Mouse (Mus musculus): ENCODE results near the gene Poc1b. TPM values are rescaled to one million over a fixed set of nuclear protein-coding genes. Genes with fewer than 3 reads are reported as not detected.

Gene Poc1b
- total and polyA plus RNA-seq, 2 experiments from 2014 or later = 8.9 to 11.0 TPM

- Histone ChIP-seq H3K4me2 (ENCODE audit: low read depth, low read length, poor library complexity, severe bottlenecking) (no peak overlapping the region), H3K4me3 (ENCODE audit: low read depth, low read length) (no peak overlapping the region), H3K36me3 (ENCODE audit: insufficient read depth, low read length) (no peaks in the 10 kb centered on the region), H3K4me1 (ENCODE audit: insufficient read depth, low read length) (no peaks in the 10 kb centered on the region), H3K9ac (replicated peaks; ENCODE audit: low read length, poor library complexity, severe bottlenecking) (no peak overlapping the region), H3K27me3 (ENCODE audit: insufficient read depth, low read length) (no peaks in the 10 kb centered on the region), H3K27ac (ENCODE audit: low read depth, low read length) (no peak overlapping the region), H3K9me3 (ENCODE audit: low read length) (no peaks in the 10 kb centered on the region)
- no peak for TF ChIP-seq CTCF (IDR thresholded peaks at IDR 0.05)
- WGBS = 63% methylated on average over 5 of the region's 5 CpGs
- DNase-seq (ENCODE audit: low spot score) = peak; percentile 54
- ATAC-seq (ENCODE audit: low FRiP score) = no peak
These were observed 29.5 kb downstream of the Poc1b start for GRCm38 (mm10) chr10:99136337-99136736.

DNA sequence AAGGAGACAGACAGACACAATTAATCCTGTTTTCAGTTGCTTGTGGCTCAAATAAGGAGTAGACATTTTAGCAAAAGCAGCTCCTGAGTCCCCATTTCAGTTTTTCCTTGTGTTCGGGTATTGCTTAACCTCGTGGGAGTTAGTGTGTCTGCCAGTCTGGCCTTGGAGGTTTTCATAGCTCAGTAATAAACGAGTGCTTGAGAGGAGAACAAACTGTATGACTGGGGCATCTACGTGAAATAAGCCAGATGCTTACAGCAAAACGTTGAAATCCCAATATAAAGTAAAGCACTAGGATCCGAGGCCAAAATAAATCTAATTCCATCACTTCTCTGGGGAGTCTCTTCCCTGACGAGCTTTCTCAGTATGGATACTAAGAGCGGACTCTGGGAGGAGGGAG lies 38.8 kb downstream of the Poc1b start:
- H3K9me3 ChIP-seq (ENCODE audit: low read length) = no peaks in the 10 kb centered on the region
- H3K27ac ChIP-seq (ENCODE audit: low read depth, low read length) = no peak overlapping the region
- no peak overlapping the region for H3K9ac ChIP-seq (replicated peaks; ENCODE audit: low read length, poor library complexity, severe bottlenecking)
- whole genome bisulfite sequencing = 89% methylated on average over 8 of the region's 8 CpGs
- H3K27me3 ChIP-seq (ENCODE audit: insufficient read depth, low read length) = no peaks in the 10 kb centered on the region
- H3K4me1 ChIP-seq (ENCODE audit: insufficient read depth, low read length) = no peaks in the 10 kb centered on the region
- no peak for TF ChIP-seq CTCF (IDR thresholded peaks at IDR 0.05)
- no peak overlapping the region for H3K4me2 ChIP-seq (ENCODE audit: low read depth, low read length, poor library complexity, severe bottlenecking)
- H3K4me3 ChIP-seq (ENCODE audit: low read depth, low read length) = no peak overlapping the region
- ATAC-seq (ENCODE audit: low FRiP score) (no peak), DNase-seq (ENCODE audit: low spot score) (no peak)
- H3K36me3 ChIP-seq (ENCODE audit: insufficient read depth, low read length) = no peaks in the 10 kb centered on the region

DNA sequence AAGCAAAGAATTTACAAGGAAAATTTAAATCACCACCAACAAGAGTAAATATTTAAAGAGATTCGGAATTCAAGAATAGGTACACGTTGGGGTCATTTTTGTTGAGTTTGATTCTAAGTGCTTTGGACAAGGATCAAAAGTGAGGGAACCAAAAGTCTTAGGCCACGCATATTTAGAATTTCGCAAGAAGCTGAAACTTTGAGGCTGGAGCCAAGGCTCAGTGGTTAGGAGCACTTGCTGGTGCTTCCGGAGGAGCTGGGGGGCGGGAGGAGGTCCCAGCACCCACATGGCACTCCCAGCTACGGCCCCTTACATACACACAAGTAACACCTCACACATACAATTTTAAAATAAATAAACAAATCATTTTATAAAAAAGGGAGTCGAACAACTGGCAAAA lies 39.8 kb downstream of the Poc1b start:
- Histone ChIP-seq H3K4me3 (ENCODE audit: low read depth, low read length) (no peak overlapping the region), H3K36me3 (ENCODE audit: insufficient read depth, low read length) (no peaks in the 10 kb centered on the region), H3K27ac (ENCODE audit: low read depth, low read length) (no peak overlapping the region), H3K9ac (replicated peaks; ENCODE audit: low read length, poor library complexity, severe bottlenecking) (no peak overlapping the region), H3K4me2 (ENCODE audit: low read depth, low read length, poor library complexity, severe bottlenecking) (no peak overlapping the region), H3K27me3 (ENCODE audit: insufficient read depth, low read length) (no peaks in the 10 kb centered on the region), H3K4me1 (ENCODE audit: insufficient read depth, low read length) (no peaks in the 10 kb centered on the region), H3K9me3 (ENCODE audit: low read length) (no peaks in the 10 kb centered on the region)
- DNase-seq (ENCODE audit: low spot score) = no peak
- no peak for ATAC-seq (ENCODE audit: low FRiP score)
- WGBS = 97% methylated on average over 8 of the region's 8 CpGs
- TF ChIP-seq CTCF (IDR thresholded peaks at IDR 0.05) = no peak

GRCm38 (mm10) chr10:99150016-99150415 lies 43.2 kb downstream of the Poc1b start:
- Histone ChIP-seq H3K4me2 (ENCODE audit: low read depth, low read length, poor library complexity, severe bottlenecking) (no peak overlapping the region), H3K4me1 (ENCODE audit: insufficient read depth, low read length) (no peaks in the 10 kb centered on the region), H3K27me3 (ENCODE audit: insufficient read depth, low read length) (no peaks in the 10 kb centered on the region), H3K36me3 (ENCODE audit: insufficient read depth, low read length) (no peaks in the 10 kb centered on the region), H3K9me3 (ENCODE audit: low read length) (no peaks in the 10 kb centered on the region), H3K9ac (replicated peaks; ENCODE audit: low read length, poor library complexity, severe bottlenecking) (no peak overlapping the region), H3K4me3 (ENCODE audit: low read depth, low read length) (no peak overlapping the region), H3K27ac (ENCODE audit: low read depth, low read length) (no peak overlapping the region)
- TF ChIP-seq CTCF (IDR thresholded peaks at IDR 0.05) = no peak
- ATAC-seq (ENCODE audit: low FRiP score) (no peak), DNase-seq (ENCODE audit: low spot score) (no peak)
- WGBS = 94% methylated on average over 6 of the region's 6 CpGs

DNA sequence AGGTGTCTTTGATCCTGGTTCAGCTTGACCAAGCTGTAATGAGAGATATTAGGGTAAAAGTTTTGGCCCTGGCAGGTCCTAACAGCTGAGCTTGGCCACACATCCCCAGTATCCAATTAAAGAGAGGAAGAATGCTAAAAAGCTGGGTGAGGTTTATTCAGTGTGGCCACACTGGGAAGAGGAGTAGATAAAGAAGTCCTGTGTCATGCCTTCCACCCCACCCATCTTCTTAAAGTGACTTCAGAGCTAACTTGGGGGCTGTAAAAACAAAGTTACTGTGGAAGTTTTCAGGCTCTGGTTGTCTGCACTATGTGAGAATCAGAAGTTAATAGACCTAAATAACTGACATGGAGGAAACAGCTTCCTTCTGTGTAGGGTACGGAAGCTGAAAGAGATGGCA lies 44.7 kb downstream of the Poc1b start:
- Histone ChIP-seq H3K4me1 (ENCODE audit: insufficient read depth, low read length) (no peaks in the 10 kb centered on the region), H3K4me3 (ENCODE audit: low read depth, low read length) (no peak overlapping the region), H3K27me3 (ENCODE audit: insufficient read depth, low read length) (no peaks in the 10 kb centered on the region), H3K27ac (ENCODE audit: low read depth, low read length) (no peak overlapping the region), H3K36me3 (ENCODE audit: insufficient read depth, low read length) (no peaks in the 10 kb centered on the region), H3K9ac (replicated peaks; ENCODE audit: low read length, poor library complexity, severe bottlenecking) (no peak overlapping the region), H3K9me3 (ENCODE audit: low read length) (no peaks in the 10 kb centered on the region), H3K4me2 (ENCODE audit: low read depth, low read length, poor library complexity, severe bottlenecking) (no peak overlapping the region)
- ATAC-seq (ENCODE audit: low FRiP score) (no peak), DNase-seq (ENCODE audit: low spot score) (no peak)
- WGBS = 97% methylated on average over 1 of the region's 1 CpGs
- TF ChIP-seq CTCF (IDR thresholded peaks at IDR 0.05) = no peak

DNA sequence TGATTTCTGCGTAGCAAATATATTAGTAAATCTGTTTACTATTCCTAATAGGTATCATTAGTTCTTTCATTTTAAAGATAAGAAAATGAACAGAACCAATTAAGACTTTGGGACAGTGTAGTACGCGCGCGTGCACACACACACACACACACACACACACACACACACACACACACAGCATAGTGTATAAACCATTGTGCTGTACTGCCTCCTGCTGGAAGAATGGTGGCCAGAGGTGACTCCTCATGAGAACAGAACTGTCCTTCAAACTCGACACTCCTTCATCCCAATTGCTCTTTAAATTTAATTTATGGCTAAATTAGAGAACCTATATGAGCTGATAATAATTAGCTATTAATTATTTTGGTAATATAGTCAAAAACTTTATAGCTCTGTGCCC lies 45.2 kb downstream of the Poc1b start:
- peak; percentile 54 for TF ChIP-seq CTCF (IDR thresholded peaks at IDR 0.05)
- ATAC-seq (ENCODE audit: low FRiP score) = no peak
- no peak overlapping the region for H3K27ac ChIP-seq (ENCODE audit: low read depth, low read length)

More for the DNA sequence above, 45.2 kb downstream of the Poc1b start:
- Histone ChIP-seq H3K27me3 (ENCODE audit: insufficient read depth, low read length) (no peaks in the 10 kb centered on the region), H3K9ac (replicated peaks; ENCODE audit: low read length, poor library complexity, severe bottlenecking) (no peak overlapping the region), H3K4me2 (ENCODE audit: low read depth, low read length, poor library complexity, severe bottlenecking) (no peak overlapping the region), H3K9me3 (ENCODE audit: low read length) (no peaks in the 10 kb centered on the region), H3K4me3 (ENCODE audit: low read depth, low read length) (no peak overlapping the region), H3K4me1 (ENCODE audit: insufficient read depth, low read length) (no peaks in the 10 kb centered on the region), H3K36me3 (ENCODE audit: insufficient read depth, low read length) (no peaks in the 10 kb centered on the region)
- DNase-seq (ENCODE audit: low spot score) = no peak
- WGBS = 90% methylated on average over 6 of the region's 6 CpGs

Measured in midbrain, postnatal 0 days (tissue).